Mouse (Mus musculus) monocyte, adult 5-6 weeks (primary cell): ENCODE measurements at regions not wholly inside any gene's neighbourhood (a gene's known extent, or its start where the extent isn't known, plus 50 kb on each side); places are given as distances from the start of the nearest gene placed in this dataset.

ENCODE experiments used
- ATAC-seq: fragments of 153-309, 156-312 bp; replicated peaks from 2 replicates; pipeline ENCODE4 v1.8.0; 2017; ENCODE audit warnings: mild to moderate bottlenecking; ENCODE audit not compliant: low TSS enrichment, insufficient number of reproducible peaks, severe bottlenecking, poor library complexity, low FRiP score

GRCm38 (mm10) chr10:118782646-118783045, 87.4 kb downstream of the Dyrk2 start:
- ATAC-seq: no peak

- ATAC-seq: peak; percentile 80
Observed at GRCm38 (mm10) chr10:118787280-118787690, 82.7 kb downstream of the Dyrk2 start.

- no peak for ATAC-seq
Observed at GRCm38 (mm10) chr10:118792352-118793100, 77.5 kb downstream of the Dyrk2 start.

- ATAC-seq: no peak
Observed at GRCm38 (mm10) chr10:118793794-118794193, 76.2 kb downstream of the Dyrk2 start.

GRCm38 (mm10) chr10:118794395-118795060, 75.5 kb downstream of the Dyrk2 start:
- ATAC-seq: no peak

- no peak for ATAC-seq
Observed at GRCm38 (mm10) chr10:118795061-118795407, 75.0 kb downstream of the Dyrk2 start.

GRCm38 (mm10) chr10:118796512-118796911, 73.5 kb downstream of the Dyrk2 start:
- ATAC-seq: peak; percentile 80

GRCm38 (mm10) chr10:118797256-118797655, 72.8 kb downstream of the Dyrk2 start:
- ATAC-seq: peak; percentile 33; the same call in 1 of the 2 replicates

- no peak for ATAC-seq
Observed at GRCm38 (mm10) chr10:118799767-118800166, 70.2 kb downstream of the Dyrk2 start.

- ATAC-seq: no peak
Observed at GRCm38 (mm10) chr10:118803922-118804557, 66.0 kb downstream of the Dyrk2 start.

- peak; percentile 86 for ATAC-seq
Observed at GRCm38 (mm10) chr10:118804574-118804973, 65.4 kb downstream of the Dyrk2 start.
